Mouse (Mus musculus): Measurements from ENCODE around the gene Agap1. TPM values are rescaled to one million over a fixed set of nuclear protein-coding genes. Genes with fewer than 3 reads are reported as not detected.
A peak's percentile ranks its signal among the peaks of the same experiment; 100 is the strongest.

Gene Agap1
- polyA plus RNA-seq, 1 experiment from 2014 or later: 40.4 TPM

DNA sequence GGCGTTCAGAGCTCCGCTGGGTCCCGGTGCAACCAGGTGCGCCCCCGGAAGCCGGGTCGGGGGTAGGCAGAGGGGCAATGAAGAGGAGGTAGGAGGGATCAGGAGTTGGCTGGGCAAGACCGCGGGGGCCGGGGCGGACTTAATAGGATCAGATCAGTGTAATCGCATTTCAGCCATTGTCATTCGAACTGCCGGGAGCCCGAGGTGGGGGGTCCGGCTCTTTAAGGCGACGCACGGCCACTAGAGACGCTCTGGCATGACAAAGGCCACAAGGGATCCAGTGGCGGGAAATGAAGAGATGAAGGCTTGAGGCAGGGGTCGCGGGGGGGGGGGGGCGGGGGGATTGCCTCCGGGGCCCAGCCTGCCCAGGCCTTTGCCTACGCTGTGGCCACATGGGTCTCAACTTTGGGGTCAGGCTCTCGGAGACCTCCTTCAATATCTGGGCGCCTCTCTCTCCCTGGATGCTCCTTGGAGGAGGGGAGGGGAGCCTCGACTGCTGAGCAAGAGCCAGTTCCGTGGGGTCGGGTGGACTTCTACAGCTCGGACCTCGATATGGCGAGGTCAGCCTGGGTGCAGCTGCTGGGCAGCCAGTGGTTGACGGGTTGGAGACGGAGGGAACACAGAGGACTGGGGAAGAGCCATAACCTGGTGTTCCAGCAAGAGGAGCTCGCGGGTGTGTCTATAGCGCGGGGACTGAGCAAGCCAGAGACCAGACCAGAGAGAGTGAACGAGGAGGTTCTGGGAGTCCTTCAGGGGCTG lies 468.5 kb downstream of the Agap1 start:
- Histone ChIP-seq H3K36me3 (no peaks in the 10 kb centered on the region), H3K4me2 (replicated peaks) (no peak overlapping the region), H3K9ac (replicated peaks) (no peak overlapping the region), H3K4me3 (no peak overlapping the region), H3K4me1 (peaks cover 16% of the 10 kb centered on the region), H3K27me3 (peaks cover 99% of the 10 kb centered on the region), H3K27ac (replicated peaks) (no peak overlapping the region), H3K9me3 (no peaks in the 10 kb centered on the region)
- under 1% methylated on average over 40 of the region's 41 CpGs for WGBS
- ATAC-seq (replicated peaks): no peak

- WGBS: 6% methylated on average over 14 of the region's 14 CpGs
- ATAC-seq (replicated peaks): no peak
- Histone ChIP-seq H3K9ac (replicated peaks) (no peak overlapping the region), H3K9me3 (no peaks in the 10 kb centered on the region), H3K4me1 (peaks cover 16% of the 10 kb centered on the region), H3K27ac (replicated peaks) (no peak overlapping the region), H3K4me3 (no peak overlapping the region), H3K27me3 (peaks cover 99% of the 10 kb centered on the region), H3K36me3 (no peaks in the 10 kb centered on the region), H3K4me2 (replicated peaks) (no peak overlapping the region)
Measured at GRCm38 (mm10) chr1:89923642-89924020, 469.0 kb downstream of the Agap1 start.

DNA sequence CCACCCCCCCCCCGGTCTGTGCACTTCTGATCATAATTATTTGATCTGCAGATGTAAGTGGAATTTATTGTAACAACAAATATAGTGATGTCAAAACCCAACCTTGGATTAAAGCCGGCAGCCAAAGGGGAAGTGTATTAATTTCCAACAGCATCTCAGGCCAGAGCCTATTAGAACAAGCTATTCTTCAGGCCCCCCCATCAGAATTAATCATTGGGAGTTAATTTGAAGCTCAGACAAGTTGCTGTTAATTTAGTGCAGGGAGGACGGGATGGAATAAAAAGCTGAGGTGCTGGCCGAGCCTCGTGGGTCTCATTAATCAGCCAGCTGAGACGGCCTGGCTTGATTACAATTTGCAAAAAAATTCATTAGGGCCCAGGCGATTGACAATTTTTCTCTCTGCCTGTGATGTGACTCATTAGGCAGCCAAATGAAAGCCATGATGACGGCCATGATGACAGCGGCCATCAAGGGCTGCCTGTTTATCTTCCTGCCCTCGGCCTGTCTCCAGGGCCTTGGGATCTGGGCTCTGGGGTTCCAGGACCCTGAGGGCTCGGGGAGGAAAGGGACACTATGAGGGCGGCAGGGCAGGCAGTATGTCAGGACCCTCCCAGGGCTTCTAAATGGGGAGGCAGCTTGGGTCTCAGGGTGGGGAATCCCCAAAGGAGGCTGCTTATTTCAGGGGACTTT lies 471.0 kb downstream of the Agap1 start:
- no peak for ATAC-seq (replicated peaks)
- Histone ChIP-seq H3K4me1 (peaks cover 25% of the 10 kb centered on the region), H3K36me3 (no peaks in the 10 kb centered on the region), H3K4me3 (no peak overlapping the region), H3K27ac (replicated peaks) (no peak overlapping the region), H3K27me3 (peaks cover 97% of the 10 kb centered on the region), H3K4me2 (replicated peaks) (no peak overlapping the region), H3K9ac (replicated peaks) (no peak overlapping the region), H3K9me3 (no peaks in the 10 kb centered on the region)
- WGBS: 4% methylated on average over 12 of the region's 12 CpGs

GRCm38 (mm10) chr1:89926583-89927060 lies 472.0 kb downstream of the Agap1 start:
- H3K9ac ChIP-seq (replicated peaks): no peak overlapping the region
- no peak overlapping the region for H3K27ac ChIP-seq (replicated peaks)
- H3K4me1 ChIP-seq: peaks cover 35% of the 10 kb centered on the region
- H3K9me3 ChIP-seq: no peaks in the 10 kb centered on the region
- 3% methylated on average over 9 of the region's 9 CpGs for WGBS
- no peak overlapping the region for H3K4me2 ChIP-seq (replicated peaks)
- H3K36me3 ChIP-seq: no peaks in the 10 kb centered on the region
- H3K4me3 ChIP-seq: no peak overlapping the region
- no peak for ATAC-seq (replicated peaks)
- peaks cover 97% of the 10 kb centered on the region for H3K27me3 ChIP-seq

- Histone ChIP-seq H3K9ac (replicated peaks) (no peak overlapping the region), H3K4me2 (replicated peaks) (no peak overlapping the region), H3K36me3 (no peaks in the 10 kb centered on the region), H3K4me1 (peaks cover 39% of the 10 kb centered on the region), H3K9me3 (no peaks in the 10 kb centered on the region), H3K27ac (replicated peaks) (no peak overlapping the region), H3K27me3 (peaks cover 97% of the 10 kb centered on the region), H3K4me3 (no peak overlapping the region)
- ATAC-seq (replicated peaks): no peak
- WGBS: 1% methylated on average over 36 of the region's 36 CpGs
Measured at GRCm38 (mm10) chr1:89927061-89927661, 472.6 kb downstream of the Agap1 start.

GRCm38 (mm10) chr1:89928676-89929075 lies 474.1 kb downstream of the Agap1 start:
- H3K9ac ChIP-seq (replicated peaks): no peak overlapping the region
- WGBS: 2% methylated on average over 25 of the region's 25 CpGs
- no peaks in the 10 kb centered on the region for H3K36me3 ChIP-seq
- H3K9me3 ChIP-seq: no peaks in the 10 kb centered on the region
- no peak for ATAC-seq (replicated peaks)
- H3K4me2 ChIP-seq (replicated peaks): no peak overlapping the region
- peak overlapping the region; percentile 5; the same call in 1 of the 2 replicates for H3K4me3 ChIP-seq
- peaks cover 95% of the 10 kb centered on the region for H3K27me3 ChIP-seq
- H3K4me1 ChIP-seq: peaks cover 34% of the 10 kb centered on the region
- H3K27ac ChIP-seq (replicated peaks): no peak overlapping the region

DNA sequence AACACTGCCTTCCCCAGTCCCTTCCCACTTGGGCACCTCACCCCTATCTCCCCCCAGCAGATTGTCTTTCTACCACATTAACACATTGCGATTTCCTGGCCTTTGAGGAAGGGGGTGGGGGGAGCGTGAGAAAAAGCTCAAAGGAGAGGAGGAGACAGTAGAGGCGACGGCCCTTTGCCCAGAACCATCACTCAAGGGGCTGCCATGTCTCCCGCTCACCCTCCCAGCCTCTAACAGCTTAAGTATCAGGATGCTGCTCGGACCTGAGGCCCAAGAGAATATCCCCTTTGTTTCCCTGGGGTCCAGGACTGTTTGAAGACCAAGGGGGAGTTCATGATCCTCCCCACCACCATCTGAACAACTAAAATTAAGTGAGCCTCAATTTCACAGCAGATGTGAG lies 474.6 kb downstream of the Agap1 start:
- Histone ChIP-seq H3K36me3 (no peaks in the 10 kb centered on the region), H3K4me2 (replicated peaks) (no peak overlapping the region), H3K27ac (replicated peaks) (no peak overlapping the region), H3K9ac (replicated peaks) (no peak overlapping the region), H3K4me3 (peak overlapping the region; percentile 5; the same call in 1 of the 2 replicates), H3K27me3 (peaks cover 95% of the 10 kb centered on the region), H3K9me3 (no peaks in the 10 kb centered on the region), H3K4me1 (peaks cover 35% of the 10 kb centered on the region)
- no peak for ATAC-seq (replicated peaks)
- under 1% methylated on average over 6 of the region's 6 CpGs for WGBS

GRCm38 (mm10) chr1:89929721-89930505 lies 475.3 kb downstream of the Agap1 start:
- WGBS: under 1% methylated on average over 55 of the region's 55 CpGs
- H3K4me2 ChIP-seq (replicated peaks): peak overlapping the region; percentile 43
- H3K9ac ChIP-seq (replicated peaks): 0 out of 2 replicates have a peak overlapping the region, but pooled peaks have one; percentile 7
- H3K27ac ChIP-seq (replicated peaks): no peak overlapping the region
- no peaks in the 10 kb centered on the region for H3K36me3 ChIP-seq
- H3K4me3 ChIP-seq: peak overlapping the region; percentile 35
- H3K4me1 ChIP-seq: peaks cover 36% of the 10 kb centered on the region
- H3K9me3 ChIP-seq: no peaks in the 10 kb centered on the region
- H3K27me3 ChIP-seq: peaks cover 95% of the 10 kb centered on the region
- no peak for ATAC-seq (replicated peaks)

GRCm38 (mm10) chr1:89930551-89930950 lies 475.9 kb downstream of the Agap1 start:
- Histone ChIP-seq H3K9ac (replicated peaks) (0 out of 2 replicates have a peak overlapping the region, but pooled peaks have one; percentile 7), H3K4me1 (peaks cover 40% of the 10 kb centered on the region), H3K9me3 (no peaks in the 10 kb centered on the region), H3K27me3 (peaks cover 95% of the 10 kb centered on the region), H3K4me2 (replicated peaks) (peak overlapping the region; percentile 43), H3K4me3 (peak overlapping the region; percentile 35), H3K36me3 (no peaks in the 10 kb centered on the region), H3K27ac (replicated peaks) (no peak overlapping the region)
- under 1% methylated on average over 45 of the region's 45 CpGs for WGBS
- ATAC-seq (replicated peaks): 0 out of 2 replicates have a peak, but pooled peaks have one; percentile 3

DNA sequence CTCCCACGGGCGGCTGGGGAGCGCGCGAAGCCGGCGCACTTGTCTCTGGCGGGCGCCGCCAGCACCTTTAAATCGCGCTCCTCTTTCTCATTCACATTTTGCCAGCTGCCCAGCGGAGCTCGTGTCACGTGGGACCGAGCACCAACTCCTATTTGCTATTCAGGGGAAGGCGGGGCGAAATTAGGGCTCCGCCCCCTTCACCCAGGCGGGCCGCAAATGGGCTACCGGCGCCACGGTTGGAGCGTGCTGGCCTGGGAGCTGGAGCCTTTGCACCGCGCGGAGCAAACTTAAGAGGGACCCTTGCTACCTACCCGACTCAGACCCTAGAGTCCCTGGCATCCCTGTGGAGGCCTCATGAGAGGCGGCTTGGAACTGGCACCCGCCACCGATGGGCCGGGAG lies 476.5 kb downstream of the Agap1 start, which contains the start of gene Gbx2:
Gene Gbx2, minus strand, starts transcription at position 60 of the 400 bp plus-strand sequence.
- H3K27ac ChIP-seq (replicated peaks): no peak within 1 kb of the TSS
- H3K9me3 ChIP-seq: no peaks in the 10 kb centered on the region
- 0 out of 2 replicates have a peak within 1 kb of the TSS, but pooled peaks have one; percentile 7 for H3K9ac ChIP-seq (replicated peaks)
- H3K4me1 ChIP-seq: peaks cover 41% of the 10 kb centered on the region
- under 1% methylated on average over 33 of the region's 33 CpGs for WGBS
- peak within 1 kb of the TSS; percentile 43 for H3K4me2 ChIP-seq (replicated peaks)
- ATAC-seq (replicated peaks): peak; percentile 57
- H3K27me3 ChIP-seq: peaks cover 95% of the 10 kb centered on the region
- no peaks in the 10 kb centered on the region for H3K36me3 ChIP-seq
- H3K4me3 ChIP-seq: peak within 1 kb of the TSS; percentile 35

- ATAC-seq (replicated peaks): no peak
- H3K4me2 ChIP-seq (replicated peaks): no peak overlapping the region
- H3K9me3 ChIP-seq: no peaks in the 10 kb centered on the region
- 2% methylated on average over 19 of the region's 19 CpGs for WGBS
- H3K36me3 ChIP-seq: no peaks in the 10 kb centered on the region
- H3K9ac ChIP-seq (replicated peaks): no peak overlapping the region
- H3K27me3 ChIP-seq: peaks cover 95% of the 10 kb centered on the region
- no peak overlapping the region for H3K27ac ChIP-seq (replicated peaks)
- H3K4me3 ChIP-seq: peak overlapping the region; percentile 35; the same call in 1 of the 2 replicates
- H3K4me1 ChIP-seq: peaks cover 40% of the 10 kb centered on the region
Measured at GRCm38 (mm10) chr1:89932021-89932423, 477.4 kb downstream of the Agap1 start.
